Mouse (Mus musculus) lung, postnatal 0 days (tissue): Measurements from ENCODE around the gene Pfn1. TPM values are rescaled to one million over a fixed set of nuclear protein-coding genes. Genes with fewer than 3 reads are reported as not detected.
A peak's percentile ranks its signal among the peaks of the same experiment; 100 is the strongest.

Experiments used
- ATAC-seq: fragments of 200-750 bp; cut with Nextera tagmentation; 2 replicates; pipeline ENCODE4 v1.8.0; 2017; ENCODE audit warnings: moderate library complexity
- DNase-seq: peaks from one replicate; pipeline ENCODE4 v3.0.0-alpha.2; 2016; ENCODE audit warnings: low spot score
- H3K27ac ChIP-seq: fragments of 300-500 bp; sonication (generic); 2 replicates; pipeline ENCODE4 v1.5.1; 2014; ENCODE audit warnings: antibody characterized with exemption, mild to moderate bottlenecking, low read length, mixed read lengths
- H3K27me3 ChIP-seq: fragments of 300-500 bp; sonication (generic); replicated peaks from 2 replicates; pipeline ENCODE4 v1.6.1; 2014; ENCODE audit warnings: low read length, mixed read lengths; ENCODE audit not compliant: insufficient read depth
- H3K36me3 ChIP-seq: fragments of 300-500 bp; sonication (generic); 2 replicates; pipeline ENCODE4 v1.6.1; 2014; ENCODE audit warnings: low read length, mixed read lengths; ENCODE audit not compliant: insufficient read depth
- H3K4me1 ChIP-seq: fragments of 300-500 bp; sonication (generic); 2 replicates; pipeline ENCODE4 v1.6.1; 2014; ENCODE audit warnings: antibody characterized with exemption, low read depth, low read length, mixed read lengths; ENCODE audit not compliant: insufficient read depth
- H3K4me2 ChIP-seq: fragments of 300-500 bp; sonication (generic); replicated peaks from 2 replicates; pipeline ENCODE4 v1.6.1; 2014; ENCODE audit warnings: low read depth, mild to moderate bottlenecking, low read length, moderate library complexity, mixed read lengths
- H3K4me3 ChIP-seq: fragments of 300-500 bp; sonication (generic); 2 replicates; pipeline ENCODE4 v1.5.1; 2014; ENCODE audit warnings: low read depth, low read length
- H3K9ac ChIP-seq: fragments of 300-500 bp; sonication (generic); replicated peaks from 2 replicates; pipeline ENCODE4 v1.6.1; 2014; ENCODE audit warnings: low read depth, mild to moderate bottlenecking
- H3K9me3 ChIP-seq: fragments of 300-500 bp; sonication (generic); 2 replicates; pipeline ENCODE4 v1.6.1; 2016; ENCODE audit warnings: low read length, mixed read lengths
- CTCF ChIP-seq: IDR thresholded peaks from 2 replicates; pipeline ENCODE4 v1.5.1; 2016; ENCODE audit warnings: antibody characterized with exemption, mild to moderate bottlenecking
- EP300 ChIP-seq: IDR thresholded peaks from 2 replicates; pipeline ENCODE4 v1.6.1; 2016; ENCODE audit warnings: antibody characterized with exemption, mild to moderate bottlenecking, control low read depth
- WGBS: fragments of 180-500 bp; shearing (Covaris S2); extraction: QIAGEN DNeasy Blood & Tissue Kit; methylation state at CpG from one replicate; pipeline ENCODE4 v1.1.7; 2014; 5-methylcytosine and 5-hydroxymethylcytosine counted together
- polyA plus RNA-seq: library from polyadenylated mRNA; unstranded; fragments of >200 nt; fragmentation: Nextera tagmentation; extraction: Ambion mirVana; gene quantifications from 2 replicates; pipeline ENCODE4 v1.2.1, GENCODE M21; 2015

Gene Pfn1
- polyA plus RNA-seq, 1 experiment from 2014 or later = 1,206 TPM

DNA sequence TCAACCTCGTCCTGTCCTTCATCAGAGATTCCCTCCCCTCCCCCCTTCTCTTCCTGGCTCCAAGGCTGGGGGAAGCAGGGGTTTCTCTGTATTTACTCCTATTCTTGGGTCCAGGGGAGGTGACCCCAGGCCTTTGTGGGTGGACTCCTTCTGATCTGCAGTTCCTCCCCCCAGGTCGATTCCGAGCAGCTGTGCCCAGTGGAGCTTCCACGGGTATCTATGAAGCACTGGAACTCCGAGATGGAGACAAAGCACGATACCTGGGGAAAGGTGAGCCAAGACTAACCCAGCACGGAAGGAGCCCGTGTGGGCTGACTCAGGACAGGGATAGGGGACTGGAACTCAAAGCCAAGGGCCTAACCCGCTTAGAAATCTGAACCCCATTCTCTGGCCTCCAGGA, 3.5 kb upstream of the Pfn1 start:
- Histone ChIP-seq H3K9me3 (no peaks in the 10 kb centered on the region), H3K27me3 (no peaks in the 10 kb centered on the region), H3K4me1 (peaks cover 10% of the 10 kb centered on the region), H3K4me2 (no peak overlapping the region), H3K9ac (no peak overlapping the region), H3K36me3 (no peaks in the 10 kb centered on the region), H3K4me3 (no peak overlapping the region), H3K27ac (no peak overlapping the region)
- DNase-seq = no peak
- 53% methylated on average over 9 of the region's 9 CpGs for WGBS
- TF ChIP-seq CTCF = no peak
- TF ChIP-seq EP300 = no peak
- ATAC-seq = no peak

DNA sequence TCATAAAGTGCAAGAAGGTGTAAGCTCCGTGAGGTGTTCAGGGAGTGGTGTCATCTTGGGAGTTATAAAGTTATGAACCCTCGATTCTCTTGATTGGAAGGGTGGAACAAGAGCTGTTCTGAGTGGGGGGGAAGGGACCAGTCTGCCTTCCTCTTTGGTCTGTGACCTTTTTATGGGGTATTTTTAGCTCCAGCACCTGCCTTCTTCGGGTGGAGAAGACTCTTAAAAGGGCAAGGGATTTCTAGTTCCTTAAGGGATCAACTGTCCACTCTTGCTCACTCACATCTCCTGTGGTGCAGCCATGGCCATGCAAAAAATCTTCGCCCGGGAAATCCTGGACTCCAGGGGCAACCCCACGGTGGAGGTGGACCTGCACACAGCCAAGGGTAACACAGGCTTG, 3.1 kb upstream of the Pfn1 start:
- no peak for TF ChIP-seq CTCF
- TF ChIP-seq EP300 = no peak
- H3K4me2 ChIP-seq = no peak overlapping the region
- 46% methylated on average over 6 of the region's 6 CpGs for WGBS
- no peak for DNase-seq
- H3K9ac ChIP-seq = no peak overlapping the region
- H3K36me3 ChIP-seq = no peaks in the 10 kb centered on the region
- no peaks in the 10 kb centered on the region for H3K9me3 ChIP-seq
- no peak overlapping the region for H3K4me3 ChIP-seq
- no peak for ATAC-seq
- peaks cover 11% of the 10 kb centered on the region for H3K4me1 ChIP-seq
- H3K27ac ChIP-seq = no peak overlapping the region
- H3K27me3 ChIP-seq = no peaks in the 10 kb centered on the region

DNA sequence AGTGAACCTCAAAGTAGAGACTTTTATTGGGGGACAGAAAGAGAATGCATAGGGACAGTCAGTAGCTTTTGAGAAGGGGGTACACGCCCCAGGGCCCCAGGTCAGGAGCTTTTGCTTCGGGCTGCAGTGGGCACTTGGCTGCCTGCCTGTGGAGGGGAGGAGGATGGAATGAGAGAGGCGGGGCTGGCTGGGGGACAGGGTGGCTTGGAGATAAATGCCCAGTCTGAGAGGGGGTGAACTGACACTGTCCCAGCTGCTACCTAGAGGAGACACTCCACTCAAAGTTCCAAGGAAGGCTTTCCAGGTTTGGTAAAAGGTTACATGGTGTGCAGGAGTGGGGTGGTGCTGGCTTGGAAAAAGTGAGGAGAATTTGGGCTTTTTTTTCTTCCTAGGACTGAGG, 2.5 kb upstream of the Pfn1 start, which contains the start of gene Eno3:
Eno3 (plus strand) TSS at position 239 of the 400 bp plus-strand sequence.
- peaks cover 4% of the 10 kb centered on the region; the same call in 1 of the 2 replicates for H3K36me3 ChIP-seq
- WGBS = 18% methylated on average over 3 of the region's 3 CpGs
- peak within 1 kb of the TSS; percentile 99 for H3K27ac ChIP-seq
- TF ChIP-seq CTCF (no peak), EP300 (no peak)
- ATAC-seq = no peak
- peak within 1 kb of the TSS; percentile 99 for H3K4me3 ChIP-seq
- DNase-seq = no peak
- no peaks in the 10 kb centered on the region for H3K9me3 ChIP-seq
- peak within 1 kb of the TSS; percentile 74 for H3K4me2 ChIP-seq
- H3K4me1 ChIP-seq = peaks cover 17% of the 10 kb centered on the region
- no peaks in the 10 kb centered on the region for H3K27me3 ChIP-seq
- H3K9ac ChIP-seq = peak within 1 kb of the TSS; percentile 10

DNA sequence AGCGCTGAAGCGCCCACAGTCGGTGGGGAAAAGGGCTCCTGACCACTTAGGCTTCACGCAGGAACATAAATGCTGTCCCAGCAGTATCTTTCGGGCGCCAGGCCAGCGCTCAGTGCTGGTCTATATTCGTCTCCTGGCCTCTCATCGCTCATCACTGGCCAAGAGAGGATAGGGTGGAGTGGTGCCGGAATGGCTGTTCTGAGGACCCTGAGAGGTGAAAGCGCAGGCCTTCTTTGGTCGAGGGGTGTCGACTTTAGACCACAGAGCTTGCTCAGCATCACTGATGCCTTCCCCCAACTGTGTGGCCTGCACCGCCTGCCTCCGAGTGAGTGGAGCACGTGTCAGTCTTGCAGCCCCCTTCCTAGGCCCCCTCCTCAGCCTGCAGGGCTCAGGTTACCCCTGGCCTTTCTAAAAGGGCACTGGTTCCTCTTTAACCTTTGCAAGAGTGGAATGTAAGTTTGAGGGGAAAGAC, 2.0 kb upstream of the Pfn1 start:
- Histone ChIP-seq H3K4me2 (peak overlapping the region; percentile 74), H3K9ac (peak overlapping the region; percentile 10), H3K4me1 (peaks cover 19% of the 10 kb centered on the region), H3K27me3 (no peaks in the 10 kb centered on the region), H3K27ac (peak overlapping the region; percentile 99), H3K36me3 (peaks cover 6% of the 10 kb centered on the region; the same call in 1 of the 2 replicates), H3K9me3 (no peaks in the 10 kb centered on the region), H3K4me3 (peak overlapping the region; percentile 99)
- WGBS = 12% methylated on average over 16 of the region's 16 CpGs
- TF ChIP-seq EP300 = no peak
- no peak for TF ChIP-seq CTCF
- no peak for ATAC-seq
- peak; percentile 41 for DNase-seq

DNA sequence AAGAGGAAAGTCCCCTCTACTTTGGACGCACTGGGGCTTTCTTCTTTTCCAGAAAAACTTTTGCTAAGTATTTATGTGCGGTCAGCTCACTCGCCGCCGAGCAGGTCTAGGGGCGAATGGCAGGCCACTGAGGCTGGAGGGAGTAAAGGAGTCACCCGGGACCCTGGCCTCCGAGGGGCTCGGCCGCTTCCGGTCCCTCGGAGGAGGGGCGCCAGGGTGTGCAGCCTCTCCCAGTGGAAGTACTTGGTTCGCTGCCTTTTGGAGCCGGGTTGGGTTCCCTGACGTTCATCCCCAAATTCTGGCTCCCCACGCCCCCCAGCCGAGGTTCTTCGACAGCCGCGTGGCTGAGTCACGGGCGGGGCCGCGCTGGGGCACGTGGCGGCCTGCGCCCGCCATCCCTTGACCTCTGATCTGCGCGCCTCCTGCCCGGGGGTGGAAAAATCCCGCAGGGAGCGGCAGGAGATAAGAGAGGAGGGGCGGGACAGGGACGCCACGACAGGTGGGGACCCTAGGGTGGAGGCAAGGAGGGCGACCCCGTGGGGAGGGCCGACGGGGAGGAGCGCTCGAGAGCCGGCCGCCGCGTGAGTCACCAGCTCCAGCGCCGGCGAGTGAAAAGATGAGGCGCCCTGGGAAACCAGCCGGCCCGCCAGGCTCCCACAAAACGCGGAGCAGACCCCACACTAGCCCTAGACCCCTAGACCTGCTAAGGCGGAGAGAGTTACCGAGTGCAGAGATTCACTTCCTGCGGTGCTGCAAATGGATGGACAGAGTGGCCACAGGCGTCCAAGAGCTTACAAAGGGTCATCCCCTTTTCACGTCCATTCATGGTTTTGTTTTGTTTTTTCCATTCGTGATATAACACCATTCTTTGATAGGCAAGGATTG, 1.4 kb upstream of the Pfn1 start:
- Histone ChIP-seq H3K27me3 (no peaks in the 10 kb centered on the region), H3K9ac (peak overlapping the region; percentile 10), H3K4me1 (peaks cover 22% of the 10 kb centered on the region), H3K9me3 (no peaks in the 10 kb centered on the region), H3K36me3 (peaks cover 13% of the 10 kb centered on the region), H3K4me2 (peak overlapping the region; percentile 74), H3K27ac (peak overlapping the region; percentile 99), H3K4me3 (peak overlapping the region; percentile 99)
- TF ChIP-seq EP300 = peak; percentile 2; the same call in 1 of the 2 replicates
- TF ChIP-seq CTCF = no peak
- WGBS = under 1% methylated on average over 53 of the region's 61 CpGs
- peak; percentile 15 for ATAC-seq
- peak; percentile 67 for DNase-seq

DNA sequence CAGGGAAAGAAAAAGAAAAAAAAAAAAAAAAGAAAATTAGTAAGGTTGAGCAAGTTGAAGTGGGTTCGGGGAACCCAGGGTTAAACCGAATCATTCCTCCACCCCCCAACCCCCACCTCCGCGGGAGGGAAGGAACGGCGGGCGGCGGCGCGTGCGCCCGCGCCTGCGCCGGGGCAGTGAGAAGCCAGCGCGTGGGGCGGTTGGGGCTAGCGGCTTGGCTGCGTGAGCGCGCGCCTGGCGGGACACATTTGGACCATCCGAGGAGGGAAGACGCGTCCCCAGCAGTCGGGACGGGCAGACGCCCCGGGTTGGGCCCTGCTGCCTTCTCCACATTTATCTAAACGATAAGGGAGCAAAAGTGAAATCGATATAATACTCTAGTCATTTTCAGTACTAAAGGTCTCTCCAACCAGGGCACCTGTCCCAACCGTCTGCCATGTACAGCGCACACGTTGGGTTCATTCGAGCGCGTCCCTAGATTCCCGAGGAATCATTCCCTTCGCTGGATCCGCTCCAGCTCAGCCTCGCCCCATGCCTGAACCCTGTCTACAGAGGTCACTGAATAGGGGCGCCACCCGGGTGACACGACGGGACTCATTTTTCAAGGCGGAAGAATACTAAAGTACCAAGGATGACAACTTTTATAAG, 603 bp upstream of the Pfn1 start:
- DNase-seq = peak; percentile 94
- peak overlapping the region; percentile 99 for H3K4me3 ChIP-seq
- peak overlapping the region; percentile 99 for H3K27ac ChIP-seq
- H3K9ac ChIP-seq = peak overlapping the region; percentile 98; the same call in 1 of the 2 replicates
- peak overlapping the region; percentile 74 for H3K4me2 ChIP-seq
- peaks cover 22% of the 10 kb centered on the region for H3K4me1 ChIP-seq
- under 1% methylated on average over 48 of the region's 48 CpGs for WGBS
- no peaks in the 10 kb centered on the region for H3K27me3 ChIP-seq
- H3K36me3 ChIP-seq = peaks cover 18% of the 10 kb centered on the region
- ATAC-seq = peak; percentile 71
- no peaks in the 10 kb centered on the region for H3K9me3 ChIP-seq
- TF ChIP-seq CTCF (no peak), EP300 (peak; percentile 22; the same call in 1 of the 2 replicates)
